In genomic region chr8:64788715-64789114, GRCm38 (mm10) we compare ENCODE assay signal across 9 mouse cellular contexts. TPM values are rescaled to one million over a fixed set of nuclear protein-coding genes. Genes with fewer than 3 reads are reported as not detected.
A peak's percentile ranks its signal among the peaks of the same experiment; 100 is the strongest.
DNase-seq lines count a peak whose midpoint lies in the region; ATAC-seq lines count a peak whose summit lies in the region.
"Had no signal": no experiment of that assay in that cellular context is flagged by ENCODE, and none has a peak within 500 bp of the region (broad histone marks: within the 10 kb centered on the region; RNA-seq: fewer than 3 reads in every experiment).

No protein-coding gene starts in this region.

- no peaks in the 10 kb centered on the region for H3K36me3 ChIP-seq in neural tube, embryonic 13.5 days
- H3K36me3 ChIP-seq in neural tube, embryonic 15.5 days, result no peaks in the 10 kb centered on the region
- no peaks in the 10 kb centered on the region for H3K36me3 ChIP-seq in hindbrain, embryonic 14.5 days (replicated peaks; ENCODE audit: control insufficient read depth, insufficient read depth)

- no peak overlapping the region for H3K4me3 ChIP-seq in neural tube, embryonic 13.5 days
- no peak overlapping the region for H3K4me3 ChIP-seq in neural tube, embryonic 15.5 days (replicated peaks)
- H3K4me3 ChIP-seq in hindbrain, embryonic 14.5 days (replicated peaks; ENCODE audit: low read length), result no peak overlapping the region
- H3K4me3 ChIP-seq: megakaryocyte, embryonic 14.5 days had no signal

- no peak overlapping the region for H3K9ac ChIP-seq in neural tube, embryonic 13.5 days
- H3K9ac ChIP-seq in neural tube, embryonic 15.5 days (replicated peaks), result no peak overlapping the region
- H3K9ac ChIP-seq in hindbrain, embryonic 14.5 days, result no peak overlapping the region

- H3K27ac ChIP-seq in neural tube, embryonic 13.5 days (replicated peaks), result no peak overlapping the region
- no peak overlapping the region for H3K27ac ChIP-seq in neural tube, embryonic 15.5 days (replicated peaks)
- H3K27ac ChIP-seq in hindbrain, embryonic 14.5 days, result no peak overlapping the region

- no peaks in the 10 kb centered on the region for H3K27me3 ChIP-seq in neural tube, embryonic 13.5 days
- H3K27me3 ChIP-seq in neural tube, embryonic 15.5 days (replicated peaks), result no peaks in the 10 kb centered on the region
- H3K27me3 ChIP-seq in hindbrain, embryonic 14.5 days (ENCODE audit: control insufficient read depth, insufficient read depth, low read length), result no peaks in the 10 kb centered on the region
- H3K27me3 ChIP-seq: megakaryocyte, embryonic 14.5 days had no signal

- DNase-seq in kidney, adult 9 months, result peak; percentile 77
- peak; percentile 68 to 83 for DNase-seq in natural killer cell, adult 2 months (ENCODE audit: low spot score in 2 of 2)
- DNase-seq in adipocyte (ENCODE audit: low spot score), result no peak
- DNase-seq in hindbrain, embryonic 14.5 days (ENCODE audit: low spot score), result no peak
- DNase-seq in cerebellum, adult 8-10 months, result no peak

- H3K4me1 ChIP-seq in neural tube, embryonic 13.5 days (replicated peaks), result no peaks in the 10 kb centered on the region
- H3K4me1 ChIP-seq in neural tube, embryonic 15.5 days, result 0 out of 2 replicates have a peak, but pooled peaks cover 2% of the 10 kb centered on the region
- H3K4me1 ChIP-seq in hindbrain, embryonic 14.5 days (replicated peaks; ENCODE audit: control insufficient read depth, insufficient read depth, low read length), result 0 out of 2 replicates have a peak, but pooled peaks cover 9% of the 10 kb centered on the region

- 0 out of 2 replicates have a peak, but pooled peaks have one; percentile 23 for ATAC-seq in neural tube, embryonic 13.5 days (ENCODE audit: low read depth)
- no peak for ATAC-seq in neural tube, embryonic 15.5 days (ENCODE audit: low FRiP score)
- ATAC-seq in erythroid progenitor cell, adult 5-6 weeks (replicated peaks; ENCODE audit: low FRiP score, poor library complexity, severe bottlenecking), result 0 out of 2 replicates have a peak, but pooled peaks have one; percentile 46
- no peak for ATAC-seq in hindbrain, embryonic 14.5 days (ENCODE audit: low FRiP score)

- H3K9me3 ChIP-seq in neural tube, embryonic 13.5 days, result no peaks in the 10 kb centered on the region
- H3K9me3 ChIP-seq in neural tube, embryonic 15.5 days (replicated peaks), result no peaks in the 10 kb centered on the region
- no peaks in the 10 kb centered on the region for H3K9me3 ChIP-seq in hindbrain, embryonic 14.5 days (ENCODE audit: control insufficient read depth, low read length)
- H3K9me3 ChIP-seq: megakaryocyte, embryonic 14.5 days had no signal

- 91% methylated on average over 4 of the region's 4 CpGs for WGBS in neural tube, embryonic 13.5 days
- WGBS in neural tube, embryonic 15.5 days, result 94% methylated on average over 4 of the region's 4 CpGs
- 95% methylated on average over 4 of the region's 4 CpGs for WGBS in hindbrain, embryonic 14.5 days

- H3K4me2 ChIP-seq in neural tube, embryonic 13.5 days, result no peak overlapping the region
- H3K4me2 ChIP-seq in neural tube, embryonic 15.5 days, result no peak overlapping the region
- H3K4me2 ChIP-seq in hindbrain, embryonic 14.5 days (replicated peaks), result no peak overlapping the region

RNA-seq across cellular contexts. Expression of gene Msmo1, which starts 55.1 kb away (rescaled TPM):
- polyA plus RNA-seq in neural tube, embryonic 13.5 days (2015; fragmentation: Nextera tagmentation; extraction: Ambion mirVana), result 126 and 138 TPM in 2 replicates
- polyA plus RNA-seq in neural tube, embryonic 15.5 days (2015; fragmentation: Nextera tagmentation; extraction: Ambion mirVana), result 140 and 152 TPM in 2 replicates
- total RNA-seq in erythroid progenitor cell, adult 5-6 weeks (2015; ENCODE audit: low replicate concordance), result 19.3 and 24.1 TPM in 2 replicates
- total RNA-seq in erythroid progenitor cell, adult 5-6 weeks (2017; ENCODE audit: low replicate concordance), result 7.9 and 9.0 TPM in 2 replicates
- 180 and 213 TPM in 2 replicates for polyA plus RNA-seq in hindbrain, embryonic 14.5 days (2014; fragmentation: Nextera tagmentation; extraction: Ambion mirVana)

Comparison
In these comparisons a context has a peak if more than half of its experiments do, and no peak if none do; other contexts are left out.
1. ATAC-seq: peak in neural tube, embryonic 13.5 days (single experiment) and erythroid progenitor cell, adult 5-6 weeks (single experiment); none in neural tube, embryonic 15.5 days (single experiment) and hindbrain, embryonic 14.5 days (single experiment).
2. DNase-seq: peak in kidney, adult 9 months (single experiment) and natural killer cell, adult 2 months (2 of 2); none in adipocyte (single experiment), hindbrain, embryonic 14.5 days (single experiment) and cerebellum, adult 8-10 months (single experiment).